Mouse (Mus musculus): ENCODE measurements around the gene Ireb2. TPM values are rescaled to one million over a fixed set of nuclear protein-coding genes. Genes with fewer than 3 reads are reported as not detected.
"Not testable (repeated sequence)": the region's sequence is repeated elsewhere in the genome, so short reads cannot be mapped to it uniquely, and the experiment has no call there.

Gene Ireb2
- polyA plus RNA-seq, 1 experiment from 2014 or later, result 27.8 TPM

GRCm38 (mm10) chr9:54844556-54845176, 18.9 kb upstream of the Ireb2 start:
- WGBS, result 69% methylated on average over 3 of the region's 3 CpGs
- Histone ChIP-seq H3K4me1 (replicated peaks) (no peaks in the 10 kb centered on the region), H3K4me2 (replicated peaks) (no peak overlapping the region), H3K9me3 (no peaks in the 10 kb centered on the region), H3K27me3 (replicated peaks) (no peaks in the 10 kb centered on the region), H3K9ac (no peak overlapping the region), H3K27ac (no peak overlapping the region), H3K4me3 (replicated peaks) (no peak overlapping the region), H3K36me3 (no peaks in the 10 kb centered on the region)
- ATAC-seq, result no peak

GRCm38 (mm10) chr9:54848203-54848602, 15.4 kb upstream of the Ireb2 start:
- no peaks in the 10 kb centered on the region for H3K4me1 ChIP-seq (replicated peaks)
- no peak overlapping the region for H3K4me3 ChIP-seq (replicated peaks)
- no peak overlapping the region for H3K27ac ChIP-seq
- ATAC-seq, result no peak
- H3K27me3 ChIP-seq (replicated peaks), result no peaks in the 10 kb centered on the region
- H3K36me3 ChIP-seq, result no peaks in the 10 kb centered on the region
- no peak overlapping the region for H3K9ac ChIP-seq
- H3K9me3 ChIP-seq, result no peaks in the 10 kb centered on the region
- H3K4me2 ChIP-seq (replicated peaks), result no peak overlapping the region

GRCm38 (mm10) chr9:54853036-54853435, 10.6 kb upstream of the Ireb2 start:
- H3K36me3 ChIP-seq; H3K27me3 ChIP-seq (replicated peaks); H3K4me2 ChIP-seq (replicated peaks); H3K9ac ChIP-seq; H3K4me1 ChIP-seq (replicated peaks); H3K4me3 ChIP-seq (replicated peaks); H3K9me3 ChIP-seq: not testable (repeated sequence)
- 44% methylated on average over 6 of the region's 6 CpGs for WGBS
- 0 out of 2 replicates have a peak overlapping the region, but pooled peaks have one; percentile 51 for H3K27ac ChIP-seq
- ATAC-seq, result peak; percentile 69

DNA sequence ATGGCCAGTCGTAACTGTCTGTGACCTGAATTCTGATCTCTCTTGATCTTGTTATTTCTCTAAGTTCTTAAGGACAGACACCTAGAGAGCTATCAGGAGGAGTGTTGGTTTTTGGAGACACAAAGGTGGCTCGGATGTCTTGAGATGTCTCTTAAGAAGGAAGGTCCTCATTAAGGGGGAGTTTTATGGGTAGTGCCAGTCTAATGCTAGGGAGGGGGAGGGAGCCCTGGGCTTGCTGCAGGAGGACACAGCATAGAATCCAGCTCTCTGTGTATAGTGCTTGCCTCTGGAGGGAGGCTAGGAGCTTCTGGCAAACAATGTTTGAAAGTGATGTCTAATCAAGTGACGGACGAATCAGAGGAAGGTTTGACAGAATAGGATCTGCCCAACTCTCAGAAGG, 10.0 kb upstream of the Ireb2 start:
- 30% methylated on average over 4 of the region's 4 CpGs for WGBS
- H3K27ac ChIP-seq, result peak overlapping the region; percentile 22; the same call in 1 of the 2 replicates

GRCm38 (mm10) chr9:54855638-54856037, 8.0 kb upstream of the Ireb2 start:
- no peak overlapping the region for H3K9ac ChIP-seq

More for the DNA sequence above, 10.0 kb upstream of the Ireb2 start:
- H3K9ac ChIP-seq, result no peak overlapping the region
- H3K4me2 ChIP-seq (replicated peaks), result no peak overlapping the region
- H3K4me3 ChIP-seq (replicated peaks), result no peak overlapping the region
- H3K9me3 ChIP-seq, result no peaks in the 10 kb centered on the region
- H3K36me3 ChIP-seq, result no peaks in the 10 kb centered on the region
- H3K27me3 ChIP-seq (replicated peaks), result no peaks in the 10 kb centered on the region
- peak; percentile 44; the same call in 1 of the 2 replicates for ATAC-seq
- peaks cover 7% of the 10 kb centered on the region for H3K4me1 ChIP-seq (replicated peaks)

GRCm38 (mm10) chr9:54856121-54856520, 7.5 kb upstream of the Ireb2 start:
- Histone ChIP-seq H3K27ac (no peak overlapping the region), H3K36me3 (no peaks in the 10 kb centered on the region)
- 76% methylated on average over 6 of the region's 6 CpGs for WGBS

More at GRCm38 (mm10) chr9:54855638-54856037, 8.0 kb upstream of the Ireb2 start:
- Histone ChIP-seq H3K27me3 (replicated peaks) (no peaks in the 10 kb centered on the region), H3K27ac (no peak overlapping the region), H3K4me2 (replicated peaks) (no peak overlapping the region), H3K36me3 (no peaks in the 10 kb centered on the region), H3K9me3 (no peaks in the 10 kb centered on the region), H3K4me1 (replicated peaks) (peaks cover 7% of the 10 kb centered on the region), H3K4me3 (replicated peaks) (no peak overlapping the region)
- WGBS, result 52% methylated on average over 6 of the region's 6 CpGs
- ATAC-seq, result 0 out of 2 replicates have a peak, but pooled peaks have one; percentile 30

GRCm38 (mm10) chr9:54857474-54857873, 6.1 kb upstream of the Ireb2 start:
- Histone ChIP-seq H3K9me3 (no peaks in the 10 kb centered on the region), H3K4me2 (replicated peaks) (no peak overlapping the region), H3K27ac (no peak overlapping the region), H3K9ac (no peak overlapping the region), H3K4me3 (replicated peaks) (no peak overlapping the region), H3K36me3 (no peaks in the 10 kb centered on the region), H3K27me3 (replicated peaks) (no peaks in the 10 kb centered on the region), H3K4me1 (replicated peaks) (peaks cover 7% of the 10 kb centered on the region)
- no peak for ATAC-seq
- WGBS, result 22% methylated on average over 3 of the region's 3 CpGs

More at GRCm38 (mm10) chr9:54856121-54856520, 7.5 kb upstream of the Ireb2 start:
- Histone ChIP-seq H3K9me3 (no peaks in the 10 kb centered on the region), H3K9ac (no peak overlapping the region), H3K4me1 (replicated peaks) (peaks cover 7% of the 10 kb centered on the region), H3K4me2 (replicated peaks) (no peak overlapping the region), H3K4me3 (replicated peaks) (no peak overlapping the region), H3K27me3 (replicated peaks) (no peaks in the 10 kb centered on the region)
- no peak for ATAC-seq

- no peak for ATAC-seq
- WGBS, result 72% methylated on average over 7 of the region's 7 CpGs
- H3K4me2 ChIP-seq (replicated peaks), result no peak overlapping the region
Measured at GRCm38 (mm10) chr9:54860526-54860925, 3.1 kb upstream of the Ireb2 start.

GRCm38 (mm10) chr9:54878759-54879158, 15.2 kb downstream of the Ireb2 start:
- H3K36me3 ChIP-seq, result peaks cover 3% of the 10 kb centered on the region; the same call in 1 of the 2 replicates
- H3K4me3 ChIP-seq (replicated peaks), result no peak overlapping the region
- no peak overlapping the region for H3K9ac ChIP-seq
- WGBS, result 94% methylated on average over 1 of the region's 1 CpGs
- no peaks in the 10 kb centered on the region for H3K27me3 ChIP-seq (replicated peaks)
- H3K4me2 ChIP-seq (replicated peaks), result no peak overlapping the region
- no peak overlapping the region for H3K27ac ChIP-seq
- ATAC-seq, result no peak
- no peaks in the 10 kb centered on the region; the same call in 1 of the 2 replicates for H3K4me1 ChIP-seq (replicated peaks)
- no peaks in the 10 kb centered on the region for H3K9me3 ChIP-seq

More at GRCm38 (mm10) chr9:54860526-54860925, 3.1 kb upstream of the Ireb2 start:
- H3K9ac ChIP-seq, result no peak overlapping the region
- H3K4me3 ChIP-seq (replicated peaks), result no peak overlapping the region
- no peaks in the 10 kb centered on the region for H3K36me3 ChIP-seq
- H3K27me3 ChIP-seq (replicated peaks), result no peaks in the 10 kb centered on the region
- no peak overlapping the region for H3K27ac ChIP-seq
- no peaks in the 10 kb centered on the region for H3K9me3 ChIP-seq
- H3K4me1 ChIP-seq (replicated peaks), result peaks cover 5% of the 10 kb centered on the region; the same call in 1 of the 2 replicates

DNA sequence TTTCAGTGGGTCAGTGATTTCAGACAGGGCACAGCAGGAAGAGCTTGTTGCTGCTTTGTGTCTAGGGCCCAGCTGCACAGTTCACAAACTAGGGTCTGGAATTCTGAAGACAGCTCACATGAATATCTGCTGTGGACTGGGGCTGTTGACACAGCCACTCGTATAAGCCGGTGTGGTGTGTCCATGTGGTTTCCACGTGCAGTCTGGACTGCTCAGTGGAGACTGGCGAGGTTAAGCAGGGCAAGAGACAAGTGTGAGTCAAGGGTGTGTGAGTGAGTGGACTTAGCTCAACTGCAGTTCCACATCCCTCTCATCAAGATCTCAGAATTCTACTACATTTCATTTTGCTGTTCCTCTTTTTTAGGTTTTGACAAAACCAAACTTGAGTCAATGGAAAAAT, 28.5 kb downstream of the Ireb2 start:
- H3K27me3 ChIP-seq (replicated peaks), result no peaks in the 10 kb centered on the region
- no peak overlapping the region for H3K4me2 ChIP-seq (replicated peaks)
- H3K9ac ChIP-seq, result no peak overlapping the region
- no peak for ATAC-seq
- no peaks in the 10 kb centered on the region for H3K4me1 ChIP-seq (replicated peaks)
- H3K4me3 ChIP-seq (replicated peaks), result no peak overlapping the region
- H3K36me3 ChIP-seq, result peaks cover 6% of the 10 kb centered on the region
- no peak overlapping the region for H3K27ac ChIP-seq
- WGBS, result 76% methylated on average over 4 of the region's 4 CpGs
- no peaks in the 10 kb centered on the region for H3K9me3 ChIP-seq

DNA sequence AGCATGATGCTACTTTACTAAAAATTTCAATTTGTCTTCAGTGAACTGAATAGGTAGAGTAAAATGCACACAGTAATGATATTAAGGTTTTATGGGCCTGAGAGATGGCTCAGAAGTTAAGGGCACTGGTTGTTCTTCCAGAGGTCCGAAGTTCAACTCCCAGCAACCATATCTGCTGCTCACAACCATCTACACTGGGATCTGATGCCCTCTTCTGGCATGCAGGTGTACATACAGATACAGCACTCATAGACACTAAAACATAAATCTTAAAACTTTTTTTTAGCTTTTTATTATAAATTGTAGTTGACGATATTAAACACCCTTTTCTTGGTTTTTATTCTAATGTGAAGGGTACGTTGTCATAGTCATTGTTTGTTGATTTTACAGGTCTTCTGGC, 33.5 kb downstream of the Ireb2 start:
- Histone ChIP-seq H3K9ac (no peak overlapping the region), H3K27ac (no peak overlapping the region), H3K36me3 (peaks cover 13% of the 10 kb centered on the region), H3K9me3 (no peaks in the 10 kb centered on the region), H3K27me3 (replicated peaks) (no peaks in the 10 kb centered on the region), H3K4me3 (replicated peaks) (no peak overlapping the region), H3K4me1 (replicated peaks) (no peaks in the 10 kb centered on the region), H3K4me2 (replicated peaks) (no peak overlapping the region)
- WGBS, result 80% methylated on average over 3 of the region's 3 CpGs
- peak; percentile 31; the same call in 1 of the 2 replicates for ATAC-seq

- no peak for ATAC-seq
- H3K27ac ChIP-seq, result no peak overlapping the region
- H3K4me3 ChIP-seq (replicated peaks), result no peak overlapping the region
- no peak overlapping the region for H3K4me2 ChIP-seq (replicated peaks)
- no peaks in the 10 kb centered on the region for H3K4me1 ChIP-seq (replicated peaks)
- H3K36me3 ChIP-seq, result peaks cover 12% of the 10 kb centered on the region
- H3K27me3 ChIP-seq (replicated peaks), result no peaks in the 10 kb centered on the region
- no peak overlapping the region for H3K9ac ChIP-seq
- WGBS, result 66% methylated on average over 5 of the region's 5 CpGs
- no peaks in the 10 kb centered on the region for H3K9me3 ChIP-seq
Measured at GRCm38 (mm10) chr9:54909446-54909845, 45.9 kb downstream of the Ireb2 start.

GRCm38 (mm10) chr9:54915576-54915975, 52.0 kb downstream of the Ireb2 start:
- no peak for ATAC-seq
- no peak overlapping the region for H3K27ac ChIP-seq
- 61% methylated on average over 7 of the region's 7 CpGs for WGBS

More at GRCm38 (mm10) chr9:54915576-54915975, 52.0 kb downstream of the Ireb2 start:
- Histone ChIP-seq H3K4me3 (replicated peaks) (no peak overlapping the region), H3K4me2 (replicated peaks) (no peak overlapping the region), H3K9me3 (no peaks in the 10 kb centered on the region), H3K27me3 (replicated peaks) (no peaks in the 10 kb centered on the region), H3K9ac (no peak overlapping the region), H3K4me1 (replicated peaks) (no peaks in the 10 kb centered on the region), H3K36me3 (no peaks in the 10 kb centered on the region)
